Mouse (Mus musculus): ENCODE results near the gene Hivep2.
A peak's percentile ranks its signal among the peaks of the same experiment; 100 is the strongest.

The Hivep2 gene

DNA sequence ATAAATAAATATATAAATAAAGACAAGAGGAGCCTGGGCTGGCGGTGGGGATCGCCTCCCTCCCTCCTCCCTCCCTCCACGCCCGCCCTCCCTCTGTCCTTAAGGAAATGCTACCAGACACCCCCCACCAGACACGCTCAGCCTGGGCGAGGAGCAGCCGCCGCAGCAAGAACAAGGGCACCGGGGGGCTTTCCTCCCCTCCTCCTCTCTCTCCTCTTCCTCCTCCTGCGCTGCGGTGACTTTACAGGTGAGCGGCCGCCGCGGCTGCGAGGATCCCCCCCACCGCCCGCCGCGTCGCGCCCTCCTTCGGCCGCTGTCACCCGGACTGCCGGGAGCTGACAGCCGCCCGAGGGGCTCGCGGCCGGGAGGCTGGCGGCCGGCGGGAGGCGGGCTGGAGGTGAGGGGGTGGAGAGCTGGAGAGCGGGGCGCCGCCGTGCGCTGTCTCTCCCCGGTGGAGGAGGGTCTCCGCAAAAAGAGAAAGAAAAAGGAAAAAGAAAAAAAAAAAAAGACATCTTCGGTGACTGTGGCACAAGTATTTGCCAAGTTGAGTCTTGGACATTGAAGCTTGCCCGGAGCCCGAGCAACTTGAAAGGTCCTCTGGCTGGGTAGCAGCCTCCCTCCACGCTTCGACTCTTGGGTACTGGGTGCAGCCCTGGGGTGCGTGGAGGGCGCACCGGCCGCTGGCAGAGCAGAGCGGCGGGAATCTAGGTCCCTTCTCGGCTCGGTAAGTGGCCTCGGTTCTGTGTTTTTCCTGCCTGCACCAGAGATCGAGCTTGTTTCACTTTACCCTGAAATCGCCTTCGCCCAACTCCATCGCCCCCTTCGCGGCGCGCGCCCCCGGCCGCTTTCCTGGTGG lies at the start of gene Hivep2:
Gene Hivep2, plus strand, starts transcription at position 102 of the 856 bp plus-strand sequence.
- peak; percentile 33 for DNase-seq (ENCODE audit: low spot score)

DNA sequence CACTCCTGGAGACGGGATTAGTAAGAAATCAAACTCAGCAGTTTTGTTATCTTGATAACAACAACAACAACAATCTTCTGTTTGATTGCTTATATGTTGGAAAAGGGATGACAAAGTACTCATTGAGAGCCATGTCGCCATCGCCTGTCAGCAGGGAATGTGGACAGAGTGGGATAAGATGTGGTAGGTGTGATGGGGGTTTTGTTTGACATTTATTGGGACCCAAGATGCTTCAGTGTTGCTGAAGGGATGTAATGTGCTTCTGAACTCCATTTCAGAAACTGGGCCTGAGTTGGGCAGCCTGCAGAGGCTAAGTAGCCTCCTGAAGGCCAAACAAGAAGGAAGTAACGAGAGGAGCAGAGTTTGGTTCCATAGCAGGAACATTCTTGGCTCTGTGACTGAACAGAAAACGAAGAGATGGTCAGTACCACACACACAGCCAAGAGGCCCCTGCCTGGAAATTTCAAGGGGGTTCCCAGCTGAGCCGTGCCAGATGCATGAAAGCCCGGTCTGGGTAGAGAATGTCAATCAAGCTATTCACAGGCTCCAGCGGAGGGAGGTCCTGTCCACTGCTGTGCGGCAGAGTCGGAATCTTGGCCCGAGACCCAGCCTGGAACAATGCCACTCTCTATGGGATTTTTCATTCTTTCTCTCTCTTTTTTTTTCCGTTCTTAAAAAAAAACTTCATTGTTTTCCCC lies 49.1 kb upstream of the Hivep2 start:
- no peak for DNase-seq (ENCODE audit: low spot score)

DNA sequence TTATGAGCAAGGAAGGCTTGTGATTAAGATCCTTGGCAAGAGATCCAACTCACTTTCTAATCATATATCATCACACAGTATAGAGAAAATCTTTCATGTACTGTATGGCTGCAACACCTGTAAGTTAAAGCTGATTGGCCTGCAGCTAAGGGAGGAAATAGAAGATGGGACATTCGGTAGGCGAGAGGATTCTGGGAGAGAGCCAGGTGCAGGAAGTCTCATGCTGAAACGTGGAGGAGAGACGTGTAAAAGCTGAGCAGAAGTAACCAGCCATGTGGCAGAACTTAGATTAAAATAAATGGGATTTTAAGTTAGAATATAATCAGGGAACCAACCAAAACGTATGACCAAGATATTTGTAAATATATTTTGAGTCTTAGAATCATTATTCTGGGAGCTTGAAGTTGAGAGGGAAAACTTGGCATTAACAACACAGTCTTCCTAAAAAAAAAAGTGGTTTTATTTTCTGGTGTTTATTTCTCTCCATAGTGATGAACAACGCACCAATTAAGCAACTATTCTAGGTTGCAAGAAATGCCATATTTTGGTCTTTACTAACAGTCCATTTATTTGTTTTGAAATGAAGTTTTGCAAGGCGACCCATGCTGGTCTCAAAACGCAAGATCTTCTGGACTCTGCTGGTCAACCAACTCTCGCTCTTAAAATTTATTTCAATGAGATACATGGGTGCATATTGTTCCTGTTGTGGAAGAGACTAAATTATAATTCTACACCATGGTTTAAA lies 44.1 kb upstream of the Hivep2 start:
- no peak for DNase-seq (ENCODE audit: low spot score)

DNA sequence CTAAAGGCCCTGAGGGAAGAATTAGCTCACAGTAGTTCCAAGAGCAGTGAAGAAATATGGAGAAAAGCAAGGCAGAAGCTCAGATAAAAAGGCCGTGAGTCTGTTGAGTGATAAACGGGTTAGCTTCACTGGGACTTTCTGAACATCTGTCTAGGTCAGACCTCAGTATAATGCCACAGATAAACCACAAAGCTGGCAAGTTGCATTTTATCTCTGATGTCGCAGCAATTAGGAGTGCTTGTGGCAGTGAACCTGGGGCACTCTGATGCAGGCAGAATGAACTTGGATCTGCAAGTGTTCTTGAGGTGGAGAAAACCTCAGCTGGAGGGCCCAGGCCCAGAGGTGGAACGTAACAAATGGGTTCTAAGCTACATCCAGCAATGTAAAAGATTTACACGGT lies 36.6 kb upstream of the Hivep2 start:
- no peak for DNase-seq (ENCODE audit: low spot score)

DNA sequence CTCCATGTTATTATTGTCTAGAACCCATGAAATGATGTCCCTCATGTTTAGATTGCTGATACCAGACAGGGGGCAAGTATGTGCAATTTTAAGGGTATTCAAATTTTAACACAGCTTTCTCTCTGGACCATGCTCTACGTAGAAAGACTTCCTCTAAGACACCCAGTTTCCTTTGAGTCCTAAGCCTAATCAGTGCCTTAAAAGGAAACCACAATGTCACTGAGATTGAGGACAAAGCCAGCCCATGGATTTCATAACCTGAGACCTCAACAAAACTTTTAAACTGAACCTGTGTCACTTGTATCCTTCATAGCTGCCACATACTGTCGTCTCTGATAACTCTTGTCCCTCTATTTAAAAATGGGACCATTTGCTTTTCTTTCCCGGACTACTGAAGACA lies 33.7 kb upstream of the Hivep2 start:
- no peak for DNase-seq (ENCODE audit: low spot score)

DNA sequence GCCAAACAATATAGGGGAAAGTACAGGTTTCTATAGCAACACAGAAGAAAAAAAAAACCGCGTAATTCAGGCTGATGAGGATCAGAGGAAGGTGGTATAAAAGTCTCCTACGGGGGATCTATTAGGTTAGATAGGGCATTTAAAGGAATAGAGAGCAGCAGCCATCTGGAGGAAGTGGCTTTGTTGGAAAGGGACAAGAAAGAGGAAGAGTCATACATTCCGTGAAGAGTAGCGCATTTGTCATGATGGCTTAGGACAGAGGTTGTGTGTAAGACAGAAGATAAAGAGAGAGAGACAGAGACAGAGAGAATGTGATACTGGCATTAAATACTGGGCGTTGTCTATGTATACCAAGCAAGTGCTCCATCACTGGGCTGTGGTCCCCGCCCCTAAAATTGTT lies 32.6 kb upstream of the Hivep2 start:
- no peak for DNase-seq (ENCODE audit: low spot score)

DNA sequence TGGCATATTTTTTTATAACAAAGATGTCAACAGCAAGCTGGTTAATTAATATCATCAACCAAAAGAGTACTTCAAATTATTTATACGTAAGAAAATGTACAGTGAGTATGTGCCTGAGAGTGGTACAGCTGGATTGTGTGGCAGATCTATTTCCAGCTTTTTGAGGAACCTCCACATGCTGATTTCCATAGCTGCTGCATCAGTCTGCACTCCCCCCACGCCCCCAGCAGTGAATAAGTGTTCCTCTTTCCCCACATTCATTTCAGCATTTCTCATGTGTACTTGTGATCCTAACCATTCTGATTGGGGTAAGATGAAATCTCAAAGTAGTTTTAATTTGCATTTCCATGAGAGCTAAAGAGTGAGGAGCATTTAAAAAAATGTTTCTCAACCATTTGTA lies 30.2 kb upstream of the Hivep2 start:
- DNase-seq (ENCODE audit: low spot score), result no peak

DNA sequence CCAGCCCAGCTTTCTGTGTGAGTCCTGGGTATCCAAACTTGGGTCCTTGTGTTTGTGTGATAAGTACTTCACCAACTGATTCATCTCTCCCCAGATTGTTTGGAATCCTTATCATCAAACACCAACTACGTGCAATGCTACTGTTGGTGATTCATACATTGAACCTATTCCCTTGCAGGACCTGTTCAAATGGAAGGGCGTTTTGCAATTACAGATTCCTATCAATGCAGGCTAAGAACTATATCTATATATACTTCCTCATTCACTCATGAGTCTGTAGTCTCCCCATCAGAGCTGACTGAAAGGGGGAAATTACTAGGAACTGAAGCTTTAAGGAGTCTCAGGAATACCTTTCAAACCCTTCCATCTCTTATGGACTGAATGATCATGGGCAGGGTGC lies 24.5 kb upstream of the Hivep2 start:
- no peak for DNase-seq (ENCODE audit: low spot score)

DNA sequence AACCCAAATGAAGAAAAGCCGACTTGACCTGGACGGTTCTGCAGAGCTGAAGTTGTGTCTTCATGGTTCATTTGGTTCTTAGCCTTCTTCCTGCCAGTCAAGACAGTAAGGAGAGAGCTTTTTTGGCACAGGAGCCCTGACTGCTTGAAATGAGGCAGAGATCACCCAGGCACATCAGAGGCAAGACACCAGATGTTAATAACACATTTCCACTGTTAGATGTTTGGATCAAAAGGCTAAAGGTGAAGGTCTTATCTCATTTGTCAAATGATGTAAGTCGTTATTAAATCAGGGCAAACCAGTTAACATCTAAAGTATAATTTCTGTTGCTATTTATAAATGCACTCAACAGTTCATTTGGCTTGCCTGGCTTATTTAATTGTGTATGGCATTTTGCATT lies 22.2 kb upstream of the Hivep2 start:
- DNase-seq (ENCODE audit: low spot score), result no peak

DNA sequence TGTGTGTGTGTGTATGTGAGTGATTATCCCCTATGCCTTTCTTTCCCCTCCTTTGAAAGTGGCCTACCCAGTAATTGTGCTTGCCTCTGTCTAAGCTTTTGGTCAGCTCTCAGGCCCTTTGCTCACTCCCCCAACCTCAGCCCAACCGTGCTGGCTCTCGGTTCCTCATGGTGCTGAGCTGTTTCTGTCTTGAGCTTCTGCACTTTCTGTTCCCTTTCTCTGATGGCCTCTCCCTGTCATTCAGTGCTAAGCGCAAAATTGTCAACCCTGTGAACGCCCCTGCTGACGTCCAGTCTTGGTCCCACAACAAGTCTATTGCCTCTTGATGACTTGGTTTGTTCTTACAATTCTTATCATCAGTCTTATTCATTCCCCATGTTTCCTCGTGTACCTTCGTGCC lies 19.4 kb upstream of the Hivep2 start:
- no peak for DNase-seq (ENCODE audit: low spot score)

DNA sequence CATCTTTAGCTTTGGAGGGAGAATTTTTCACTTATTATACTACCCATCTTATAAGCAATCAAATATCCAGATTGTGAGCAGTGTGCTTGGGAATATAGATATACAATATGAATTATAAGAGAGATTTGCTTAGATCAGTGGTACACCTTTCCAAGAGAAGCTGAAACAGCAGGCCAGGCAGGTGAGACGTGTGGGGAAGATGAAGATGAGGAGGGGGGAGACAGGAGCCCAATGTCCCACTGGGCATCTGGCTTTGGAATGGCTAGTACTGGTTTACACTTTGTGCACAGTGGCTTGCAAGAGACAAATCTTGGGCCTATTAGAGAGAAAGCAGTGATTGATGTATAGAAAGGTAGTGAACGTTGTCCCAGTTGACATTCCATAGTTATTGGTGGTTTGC lies 2.9 kb upstream of the Hivep2 start:
- DNase-seq (ENCODE audit: low spot score), result no peak

DNA sequence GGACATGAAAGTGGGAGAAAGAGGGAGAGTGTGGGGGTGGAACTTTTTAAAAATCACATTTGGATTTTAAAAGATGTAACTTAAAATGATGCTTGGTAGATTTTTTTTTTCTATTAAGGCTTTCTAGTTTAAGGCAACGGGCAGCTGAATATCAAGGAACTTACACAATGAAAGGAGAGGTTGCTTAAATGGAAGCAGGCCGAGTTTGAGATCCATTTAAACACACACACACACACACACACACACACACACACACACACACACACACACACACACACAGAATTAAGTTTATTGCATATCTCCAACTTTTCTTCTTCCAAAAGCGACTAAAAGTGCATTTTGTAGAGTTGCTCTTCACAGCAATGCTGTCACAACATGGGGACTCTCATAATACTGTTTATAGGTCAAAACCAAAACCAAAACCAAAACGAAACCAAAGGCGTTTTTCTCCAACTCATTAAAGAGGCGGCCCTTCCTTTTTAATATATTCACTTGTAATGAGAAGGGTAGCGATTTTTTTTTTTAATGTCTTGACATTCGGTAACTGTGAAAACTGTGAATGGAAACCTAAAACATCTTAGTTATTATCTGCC lies 1.9 kb upstream of the Hivep2 start:
- no peak for DNase-seq (ENCODE audit: low spot score)

DNA sequence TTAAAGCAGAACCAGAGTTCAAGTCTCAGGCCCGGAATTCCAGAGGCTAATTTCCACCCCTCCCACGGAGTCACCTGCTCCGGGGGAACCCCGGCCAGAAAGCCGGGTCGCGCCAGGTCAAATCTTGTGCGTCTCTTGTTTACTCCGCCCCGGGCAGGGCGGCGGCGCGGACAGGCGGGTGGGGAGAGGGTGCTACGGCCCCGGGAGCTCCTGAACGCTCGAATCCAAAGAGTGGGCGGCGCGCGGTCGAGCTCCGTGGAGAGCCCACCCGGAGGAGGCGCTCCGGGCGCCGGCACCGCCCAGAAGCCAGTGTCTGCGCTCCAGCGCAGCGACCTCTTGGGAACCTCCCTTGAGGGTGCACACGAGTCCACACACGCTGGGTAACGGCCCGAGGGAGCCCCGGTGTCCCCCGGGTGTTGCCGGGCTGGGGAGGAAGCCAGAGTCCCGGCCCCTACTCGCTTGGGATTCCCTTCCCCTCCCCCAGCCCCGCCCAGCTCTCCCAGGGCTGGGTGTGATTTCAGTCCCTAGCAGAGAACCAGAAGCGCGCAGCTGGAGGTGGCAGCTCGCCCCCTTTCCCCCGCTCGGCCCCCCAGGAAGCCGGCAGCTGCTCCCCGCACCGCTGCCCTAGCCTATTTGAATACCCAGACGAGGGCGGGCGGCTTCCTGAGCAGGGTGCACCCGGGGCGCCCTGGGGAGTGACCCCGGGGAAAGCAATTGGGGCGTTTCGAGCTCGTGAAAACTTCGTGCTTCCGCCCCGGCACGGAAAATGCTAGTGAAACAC lies 1.2 kb upstream of the Hivep2 start:
- DNase-seq (ENCODE audit: low spot score), result peak; percentile 85

DNA sequence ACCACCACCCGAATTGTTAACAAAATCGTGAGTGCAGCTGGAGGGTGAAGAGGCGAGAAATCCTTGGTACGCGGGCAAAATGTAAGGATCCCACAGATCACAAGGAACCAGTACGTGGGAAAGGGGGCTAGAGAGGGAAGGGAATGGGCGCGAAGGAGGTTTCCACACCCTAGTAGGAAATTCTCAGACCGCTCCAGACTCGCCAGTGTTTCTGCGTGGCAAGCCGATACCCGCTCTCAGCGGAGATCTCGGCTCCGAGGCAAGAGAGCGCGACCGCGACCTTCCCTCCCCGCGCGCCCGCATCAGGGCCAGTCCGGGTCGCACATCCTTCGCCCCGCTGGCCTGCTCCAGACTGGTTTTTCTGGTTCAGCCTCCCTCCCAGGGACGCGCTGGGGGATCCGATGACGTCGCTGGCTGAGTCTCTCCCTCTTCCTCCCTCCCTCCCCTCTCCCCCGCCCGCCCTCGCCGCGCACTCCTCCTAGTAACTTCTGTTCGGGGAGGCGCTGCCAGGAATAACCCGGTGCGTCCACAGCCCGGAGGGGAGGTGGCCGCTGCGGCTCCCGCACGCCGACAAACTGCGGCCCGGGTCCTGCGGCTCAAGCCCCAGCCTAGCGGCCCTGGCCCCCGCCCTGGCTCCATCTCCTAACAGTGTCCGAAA lies 430 bp upstream of the Hivep2 start:
- peak; percentile 83 for DNase-seq (ENCODE audit: low spot score)

DNA sequence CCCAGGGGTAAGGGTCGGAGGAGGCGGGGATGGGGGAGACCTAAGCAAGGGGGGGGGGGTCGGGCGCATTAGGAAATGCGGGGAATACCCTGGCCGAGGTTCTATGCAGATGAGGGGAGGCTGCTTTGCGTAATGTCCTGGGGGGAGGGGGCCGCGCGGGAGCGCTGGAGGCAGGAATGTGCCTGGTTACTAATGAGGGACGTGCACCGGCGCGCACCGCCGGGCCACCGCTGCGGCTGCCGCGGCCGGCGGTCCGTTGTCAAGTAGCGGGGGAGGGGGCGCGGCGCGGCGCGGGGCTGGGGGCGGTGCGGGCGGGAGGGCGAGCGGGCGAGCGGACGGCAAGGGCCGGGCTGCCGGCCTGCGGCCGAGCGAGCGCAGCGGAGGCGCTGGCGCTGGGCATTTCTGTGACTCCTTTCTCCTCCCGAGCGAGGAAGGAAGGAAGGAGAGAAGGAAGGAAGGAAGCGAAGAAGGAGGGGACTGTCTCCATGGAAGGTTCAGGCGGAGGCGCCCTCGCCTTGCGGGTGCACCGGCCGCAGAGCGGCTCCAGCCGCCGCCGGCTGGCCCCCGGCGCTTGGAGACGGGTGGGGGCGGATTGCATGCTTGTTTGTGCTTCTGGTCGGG lies 1.1 kb downstream of the Hivep2 start:
- peak; percentile 46 for DNase-seq (ENCODE audit: low spot score)

DNA sequence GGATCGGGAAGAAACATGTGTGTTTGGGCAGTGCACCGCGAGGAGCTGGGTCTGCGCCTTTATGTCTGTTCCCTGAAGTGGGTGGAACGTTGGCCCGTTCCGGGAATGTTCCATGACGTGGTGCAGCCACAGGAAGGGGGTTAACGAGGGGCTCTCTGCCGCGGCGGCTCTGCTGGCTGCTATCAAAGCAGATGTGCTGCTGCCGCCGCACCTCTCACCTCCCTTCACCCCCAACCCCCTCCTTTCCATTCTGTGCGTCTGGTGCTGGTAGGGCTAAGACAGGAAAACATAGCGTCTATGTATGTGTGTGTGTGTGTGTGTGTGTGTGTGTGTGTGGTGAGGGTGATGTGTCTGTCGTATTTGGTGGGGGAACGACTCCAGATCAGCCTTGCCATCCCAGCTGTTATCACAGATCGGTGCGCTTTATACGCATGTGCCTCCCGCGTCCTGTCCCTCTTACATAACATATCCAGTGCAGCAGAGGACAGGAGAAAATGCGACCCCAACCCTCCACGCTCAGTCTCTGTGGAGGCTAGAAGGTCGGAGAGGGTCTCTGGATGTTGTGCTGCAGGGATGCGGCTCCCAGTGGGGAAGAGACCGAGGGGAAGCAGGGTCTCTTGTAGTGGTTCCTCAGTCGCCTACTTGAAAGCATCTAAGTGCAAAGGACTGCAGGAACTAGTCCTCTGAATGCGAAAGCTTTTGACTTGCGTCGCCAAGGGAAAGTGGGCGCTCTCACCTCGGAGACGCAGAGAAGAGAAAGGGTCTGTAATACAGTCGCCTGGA lies 1.8 kb downstream of the Hivep2 start:
- DNase-seq (ENCODE audit: low spot score), result peak; percentile 59

DNA sequence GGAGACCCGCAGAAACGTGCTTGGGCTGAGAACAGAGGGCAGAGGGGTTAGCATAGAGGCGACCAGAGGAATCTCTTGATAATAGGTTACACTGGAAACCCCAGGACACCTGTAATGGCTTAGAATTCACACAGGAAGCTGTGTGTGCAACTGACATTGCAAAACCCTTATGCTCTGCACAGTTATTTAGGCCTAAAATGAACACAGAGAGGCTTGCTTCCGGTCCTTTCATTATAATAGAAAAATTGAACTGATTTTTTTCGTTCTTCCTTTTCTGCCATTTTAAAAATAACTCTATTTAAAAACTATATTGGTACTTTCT lies 2.3 kb downstream of the Hivep2 start:
- no peak for DNase-seq (ENCODE audit: low spot score)

DNA sequence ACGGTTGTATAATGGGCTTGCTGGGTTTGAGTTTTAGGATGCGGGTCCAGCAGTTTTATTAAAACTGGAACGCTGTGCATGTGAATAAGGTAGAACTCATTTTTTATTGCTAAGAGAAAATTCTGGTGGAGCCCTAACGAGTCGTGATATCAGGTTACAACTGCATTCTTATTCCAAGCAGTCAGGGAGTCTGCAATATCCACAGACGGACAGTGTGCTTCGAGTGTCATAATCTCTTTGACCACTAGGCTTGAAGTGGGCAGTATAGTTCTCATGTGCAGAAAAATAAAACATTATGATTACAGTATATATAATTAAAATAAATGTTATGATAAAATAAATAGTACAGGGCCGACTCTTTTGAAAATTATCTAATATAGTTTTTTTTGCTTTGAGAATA lies 3.1 kb downstream of the Hivep2 start:
- no peak for DNase-seq (ENCODE audit: low spot score)

DNA sequence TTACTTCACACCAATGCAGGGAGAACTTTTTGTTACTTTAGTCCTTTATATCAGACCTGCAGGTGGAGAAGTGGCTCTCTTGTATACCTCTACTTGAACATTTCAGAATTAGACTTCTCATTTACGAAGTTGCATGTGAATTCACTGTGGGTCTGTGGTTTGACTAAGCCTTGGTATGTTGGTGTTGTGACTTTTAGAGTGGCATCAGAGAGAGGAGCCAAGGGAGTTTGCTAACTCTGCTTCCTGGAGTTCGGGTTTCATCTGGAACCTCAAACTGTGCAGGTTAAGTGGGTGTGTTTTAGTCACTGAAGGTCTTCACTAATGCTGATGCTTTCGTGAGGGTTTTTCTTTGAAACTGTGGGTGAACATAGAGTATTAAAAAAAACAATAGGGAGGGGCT lies 4.4 kb downstream of the Hivep2 start:
- DNase-seq (ENCODE audit: low spot score), result no peak

DNA sequence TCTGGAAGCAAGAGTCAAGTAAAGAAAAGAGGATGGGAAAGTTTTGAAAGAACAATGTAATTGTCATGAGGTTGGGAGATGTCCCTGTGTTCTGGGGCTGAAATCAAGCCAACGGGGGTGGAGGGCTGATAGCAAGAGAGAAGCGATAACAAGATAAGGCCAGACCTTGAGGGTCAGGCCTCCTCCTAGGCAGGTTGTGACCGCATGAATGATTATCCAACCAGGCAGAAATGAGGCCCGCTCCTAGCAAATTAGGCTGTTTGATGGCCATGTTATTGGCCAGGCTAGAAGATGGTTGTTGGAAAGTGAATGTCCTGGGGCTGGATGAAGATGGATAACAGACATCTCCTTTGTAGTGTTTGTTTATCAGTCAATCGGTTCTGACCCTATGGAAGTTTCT lies 5.4 kb downstream of the Hivep2 start:
- DNase-seq (ENCODE audit: low spot score), result no peak
